Mouse (Mus musculus) heart, postnatal 10 days (tissue): ENCODE data around the gene Zfp704. TPM values are rescaled to one million over a fixed set of nuclear protein-coding genes. Genes with fewer than 3 reads are reported as not detected.

Experiments used
- DNase-seq, 2 experiments: peaks; one replicate each; pipeline ENCODE4 v3.0.0; 2021
- intact Hi-C: fragments of 180-260 bp; cut with DNase I; formaldehyde crosslinking; loops from one replicate; pipeline ENCODE4 v1.15.1; 2025
- total RNA-seq, 2 experiments: library from RNA; stranded (reverse); gene quantifications; 2 replicates each; pipeline ENCODE4 v1.2.3; 2021

Zfp704 gene
- total RNA-seq, 2 experiments from 2014 or later = 27.2 to 30.8 TPM

GRCm38 (mm10) chr3:9440466-9440865 lies 169.4 kb downstream of the Zfp704 start:
- intact Hi-C loops = no loop called here
- no peak for DNase-seq

- intact Hi-C loops = no loop called here
- no peak for DNase-seq
These were observed 170.1 kb downstream of the Zfp704 start for GRCm38 (mm10) chr3:9439619-9440286.

DNA sequence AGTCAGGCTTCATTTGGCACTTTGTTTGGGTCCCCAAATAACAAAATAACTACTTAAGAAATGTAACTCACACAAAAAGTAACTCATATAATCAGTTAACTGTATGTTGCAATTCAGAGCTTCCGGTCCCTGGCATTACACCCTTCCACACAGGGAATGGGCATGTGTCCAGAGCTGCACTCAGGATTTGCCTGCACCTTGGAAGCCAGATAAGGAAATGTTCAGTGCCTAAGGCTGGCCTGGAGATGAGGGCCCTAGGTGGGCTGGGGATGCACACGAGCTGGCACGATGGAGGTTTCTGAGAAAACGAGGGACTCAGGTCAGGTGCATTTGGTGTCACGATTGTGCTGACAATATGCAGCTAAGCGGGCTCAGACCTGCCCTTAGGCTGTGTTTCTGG lies 173.6 kb downstream of the Zfp704 start:
- DNase-seq = peak; percentile 38 to 48
- intact Hi-C loops = no loop called here

DNA sequence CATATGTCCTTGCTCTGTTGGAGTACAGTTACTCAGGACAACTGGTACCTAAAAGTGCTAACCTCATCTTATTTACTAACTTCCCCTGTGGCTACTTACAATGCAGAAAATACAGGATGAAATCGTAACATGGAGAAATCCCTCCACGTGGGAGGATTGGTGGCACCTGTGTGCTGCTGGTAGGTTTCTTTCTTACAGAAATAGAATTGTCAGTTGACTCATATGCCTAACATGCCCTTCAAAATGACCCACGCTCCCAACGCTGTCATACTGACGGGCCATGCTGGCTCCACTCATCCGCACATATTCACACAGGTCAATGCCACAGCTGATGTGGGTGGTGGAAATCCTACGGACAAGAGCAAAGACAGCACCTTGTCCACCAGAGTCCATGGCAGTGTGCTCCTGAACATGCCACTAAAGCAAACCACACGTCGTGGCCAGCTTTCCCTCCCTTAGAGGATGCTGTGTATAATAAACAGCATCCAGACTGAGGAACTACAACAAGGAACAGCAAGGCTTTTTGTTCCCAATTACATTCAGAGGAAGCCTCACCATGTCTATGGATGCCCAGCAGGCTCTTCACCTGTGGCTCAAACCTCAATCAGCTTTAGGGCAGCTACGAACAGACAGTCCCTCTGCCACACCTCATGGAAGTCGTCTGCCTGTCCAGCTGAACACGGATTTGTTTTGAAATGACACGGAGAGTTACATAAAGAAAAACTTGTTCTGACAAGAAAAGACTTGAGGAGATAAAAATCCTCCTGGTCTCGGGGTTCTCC lies 175.3 kb downstream of the Zfp704 start:
- intact Hi-C loops = no loop called here
- DNase-seq = no peak

DNA sequence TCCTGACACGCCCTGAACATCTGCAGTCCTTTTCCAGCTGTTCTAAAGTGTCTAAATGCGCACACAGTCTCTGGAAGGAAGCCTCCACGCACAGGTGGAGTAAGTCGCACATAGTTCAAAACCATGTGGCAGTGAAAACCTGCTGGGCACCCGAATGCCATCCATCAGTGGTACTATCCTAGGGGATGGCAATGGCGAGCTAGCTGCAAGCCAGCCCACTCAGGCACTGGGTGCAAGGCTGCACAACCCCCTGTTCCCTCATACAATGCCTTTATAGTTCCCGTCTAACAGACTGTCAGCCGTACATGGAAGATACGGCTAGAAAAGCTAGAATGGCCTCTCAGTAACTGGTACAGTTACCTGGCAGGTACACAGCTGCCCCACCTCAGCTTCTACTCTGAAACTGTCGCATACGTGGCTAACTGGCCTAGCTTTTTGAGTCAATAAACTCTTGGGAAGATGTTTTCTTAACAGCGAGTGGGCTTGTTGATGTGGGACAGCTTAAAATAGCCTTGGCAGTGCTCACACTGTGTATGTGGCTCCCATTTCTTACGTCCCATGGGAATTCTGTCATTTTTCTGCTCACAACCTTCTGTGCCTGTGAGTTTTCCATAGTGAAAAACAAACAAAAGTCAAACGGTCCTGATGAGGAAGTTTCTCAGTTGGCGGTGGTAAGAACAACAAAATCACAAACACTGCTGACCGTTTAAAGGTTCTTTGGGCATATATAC lies 176.9 kb downstream of the Zfp704 start:
- DNase-seq = peak; percentile 41 to 43
- intact Hi-C loops = loop anchor here (2.0 kb wide), 1 partner anchor 26 kb away; no protein-coding TSS in a partner anchor

- DNase-seq = no peak
- intact Hi-C loops = loop anchor here (2.0 kb wide), 1 partner anchor 25 kb away; no protein-coding TSS in a partner anchor
These were observed 177.7 kb downstream of the Zfp704 start for GRCm38 (mm10) chr3:9432226-9432625.

GRCm38 (mm10) chr3:9429946-9430345 lies 179.9 kb downstream of the Zfp704 start:
- DNase-seq = no peak
- intact Hi-C loops = no loop called here

DNA sequence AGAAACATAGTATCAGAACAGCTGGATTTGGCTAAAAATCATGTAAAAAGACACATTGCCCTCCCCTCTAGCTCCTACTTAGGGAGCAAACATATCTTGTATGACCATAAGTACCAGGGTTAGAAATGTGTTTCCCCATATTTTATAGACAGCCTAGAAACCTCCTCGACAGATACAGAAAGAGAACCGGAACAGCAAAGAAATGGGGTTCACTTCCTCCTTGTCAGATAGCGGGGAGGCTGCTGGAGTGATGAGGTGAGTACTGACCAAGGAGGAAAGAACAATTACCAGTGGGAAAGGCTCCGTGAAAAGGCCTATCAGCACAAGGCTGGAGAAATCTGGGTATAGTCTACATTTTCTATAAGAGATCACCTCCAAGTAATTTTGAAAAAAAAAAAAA lies 182.1 kb downstream of the Zfp704 start:
- DNase-seq = no peak
- intact Hi-C loops = no loop called here

- intact Hi-C loops = no loop called here
- DNase-seq = no peak
These were observed 184.2 kb downstream of the Zfp704 start for GRCm38 (mm10) chr3:9425661-9426060.

DNA sequence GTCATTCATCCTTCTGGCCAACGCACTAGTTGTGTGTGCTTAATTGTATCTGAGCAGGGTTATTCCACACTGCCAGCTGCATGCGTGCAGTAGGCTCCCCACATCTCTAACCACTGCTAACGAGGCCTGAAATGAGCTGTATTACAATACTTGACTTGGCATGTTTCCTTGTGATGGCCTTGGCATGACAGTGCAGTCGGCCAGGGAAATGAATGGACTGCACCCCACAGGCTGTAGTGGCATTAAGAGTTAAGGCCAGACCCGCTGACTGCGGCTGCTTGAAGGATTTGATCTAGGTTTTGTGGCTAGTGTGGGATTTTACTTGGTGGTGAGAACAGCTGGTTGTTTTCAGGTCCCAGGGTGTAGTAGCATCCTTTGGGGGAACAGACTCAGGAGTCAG lies 185.2 kb downstream of the Zfp704 start:
- no peak for DNase-seq
- intact Hi-C loops = no loop called here

GRCm38 (mm10) chr3:9423669-9424068 lies 186.2 kb downstream of the Zfp704 start:
- no peak for DNase-seq
- intact Hi-C loops = no loop called here

DNA sequence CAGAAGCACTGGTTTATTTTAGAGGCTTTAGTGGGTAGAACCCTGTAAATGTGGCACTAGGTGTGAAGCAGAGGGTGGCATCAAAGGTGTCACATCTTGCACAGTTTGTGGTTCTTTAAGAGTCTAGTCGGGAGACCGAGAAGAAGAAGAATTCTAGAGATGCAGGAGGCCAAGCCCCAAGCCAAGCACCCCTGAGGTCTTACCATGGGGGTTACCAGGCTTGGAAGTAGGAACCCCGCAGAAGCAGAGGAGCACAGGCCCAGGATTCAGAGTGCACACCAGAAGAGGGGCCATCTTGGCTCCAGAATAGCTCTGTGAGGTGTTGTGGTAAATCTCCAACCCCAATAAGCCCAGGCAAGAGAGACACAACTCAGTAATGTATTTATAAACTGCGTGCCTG lies 201.0 kb downstream of the Zfp704 start:
- intact Hi-C loops = loop anchor here (10.0 kb wide), 1 partner anchor 906 kb away; no protein-coding TSS in a partner anchor
- no peak for DNase-seq

DNA sequence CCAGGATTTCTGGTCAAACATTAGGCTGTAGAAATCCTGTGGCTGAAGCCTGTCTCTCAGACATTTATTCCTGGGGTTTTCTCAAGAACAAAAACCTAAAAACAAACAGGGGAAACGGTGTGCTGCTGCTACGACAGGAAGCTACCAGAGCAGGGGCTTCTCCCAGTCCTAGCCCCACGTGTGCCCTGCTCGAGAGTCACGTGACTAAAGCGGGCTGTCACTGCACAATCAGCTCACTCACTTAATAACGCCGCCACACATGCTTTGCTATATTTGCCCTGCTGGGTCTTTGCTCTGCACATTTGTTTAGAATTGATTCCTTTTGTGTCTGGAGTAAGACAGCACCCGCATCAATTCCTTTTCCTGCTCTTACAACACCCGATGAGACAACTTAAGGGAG lies 202.1 kb downstream of the Zfp704 start:
- intact Hi-C loops = loop anchor here (2.0 to 10.0 kb wide), 2 partner anchors 25 to 907 kb away; no protein-coding TSS in a partner anchor
- no peak for DNase-seq

DNA sequence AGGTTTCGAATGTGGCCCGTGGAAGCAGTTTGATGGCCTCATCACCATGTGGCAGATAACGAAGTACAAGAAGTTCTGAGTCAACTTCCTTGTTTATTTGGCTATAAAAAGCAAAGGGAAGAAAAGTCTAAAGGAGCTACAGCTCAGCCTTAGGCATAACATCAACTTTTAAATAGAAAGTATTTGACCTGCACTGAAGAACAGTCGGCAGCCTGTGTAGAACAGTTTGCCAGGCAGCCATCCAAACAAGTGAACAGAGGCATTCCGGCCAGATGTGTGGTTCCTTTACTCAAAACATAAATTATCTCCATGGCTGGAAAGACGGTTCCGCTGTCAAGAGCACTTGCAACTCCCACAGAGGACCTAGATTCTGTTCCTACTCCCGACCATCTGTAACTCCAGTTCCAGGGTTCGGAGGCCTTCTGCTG lies 202.8 kb downstream of the Zfp704 start:
- intact Hi-C loops = loop anchor here (2.0 to 10.0 kb wide), 2 partner anchors 26 to 908 kb away; no protein-coding TSS in a partner anchor
- DNase-seq = peak; percentile 49 to 58

DNA sequence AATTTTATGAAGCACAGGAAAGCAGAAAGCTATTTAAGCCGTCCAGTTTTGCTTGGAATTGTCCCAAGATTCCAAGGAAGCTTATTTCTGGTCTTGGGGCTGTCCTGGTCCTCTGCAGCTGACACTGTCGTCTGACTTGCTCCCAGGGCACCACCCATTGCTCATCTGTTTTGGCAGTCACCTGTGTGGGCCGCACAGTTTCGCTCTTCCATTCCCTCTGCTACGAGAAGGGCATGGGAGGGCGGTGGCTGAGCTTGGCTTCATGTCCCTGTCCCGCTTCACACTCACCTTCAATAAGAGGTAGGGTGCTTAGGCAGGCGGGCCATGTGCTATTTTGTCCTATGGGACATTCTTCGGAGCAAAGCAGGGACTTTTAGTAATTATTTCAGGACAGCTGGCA lies 204.5 kb downstream of the Zfp704 start:
- intact Hi-C loops = loop anchor here (10.0 kb wide), 1 partner anchor 909 kb away; no protein-coding TSS in a partner anchor
- peak; percentile 54 to 70 for DNase-seq

DNA sequence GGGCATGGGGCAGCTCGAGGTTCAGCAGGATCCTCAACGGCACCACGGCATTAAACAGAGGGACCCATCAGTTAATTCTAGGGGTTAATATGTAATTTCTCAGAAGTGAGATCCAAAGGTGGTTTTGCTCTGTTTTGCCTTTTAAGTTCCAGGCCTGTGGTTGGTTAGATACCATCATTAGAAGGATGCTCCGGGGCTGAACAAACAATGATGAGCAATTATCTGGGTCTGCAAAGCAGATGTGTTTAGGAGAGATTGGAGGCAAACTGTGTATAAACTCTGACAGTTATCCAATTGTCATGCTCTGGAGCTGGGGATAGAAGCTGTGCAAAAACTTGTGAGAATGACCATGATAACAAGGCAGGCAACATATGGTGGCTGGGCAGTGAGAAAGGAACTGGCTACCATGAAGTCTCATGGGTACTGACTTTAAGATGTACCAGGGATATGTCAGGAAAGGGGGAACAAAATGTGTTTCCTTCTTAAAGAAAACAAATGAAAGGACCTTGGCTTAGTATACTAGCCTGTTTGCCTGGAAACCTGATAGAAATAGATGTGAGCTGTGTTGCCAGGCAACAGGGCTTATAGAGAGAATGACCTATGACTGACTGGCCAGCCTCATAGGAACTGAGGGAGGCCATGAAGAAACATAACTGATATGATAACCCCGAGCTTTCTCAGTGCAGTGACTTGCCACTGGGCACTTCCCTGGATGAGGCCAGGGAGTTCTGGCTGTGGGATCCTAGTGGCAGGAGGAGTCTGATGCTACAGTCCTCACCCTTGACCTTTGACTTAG lies 206.4 kb downstream of the Zfp704 start:
- DNase-seq = no peak
- intact Hi-C loops = loop anchor here (5.0 to 10.0 kb wide), 6 partner anchors 151 to 911 kb away; partner anchors contain the start of gene Zfp704

- DNase-seq = peak in 1 of 2 experiments; percentile 32
These were observed 207.0 kb downstream of the Zfp704 start for GRCm38 (mm10) chr3:9402836-9403235.

DNA sequence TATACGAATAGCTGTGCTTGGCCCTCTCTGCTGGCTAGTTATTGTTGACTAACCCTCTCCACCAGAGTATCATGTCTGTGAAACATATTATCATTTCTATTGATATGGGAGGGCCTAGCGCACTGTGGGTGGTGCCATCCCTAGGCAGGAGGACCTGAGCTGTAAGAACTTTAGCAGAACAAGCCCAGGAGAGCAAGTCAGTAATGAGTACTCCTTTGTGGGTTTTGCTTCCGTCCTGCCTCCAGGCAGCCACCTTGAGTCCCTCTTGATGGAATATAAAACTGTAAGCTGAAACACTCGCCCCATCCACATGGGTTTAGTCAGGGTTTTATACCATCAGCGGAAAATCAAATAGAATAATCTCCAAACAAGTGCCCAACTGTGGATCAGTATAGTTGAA lies 207.5 kb downstream of the Zfp704 start:
- intact Hi-C loops = loop anchor here (5.0 to 10.0 kb wide), 6 partner anchors 150 to 912 kb away; partner anchors contain the start of gene Zfp704
- DNase-seq = no peak

More at GRCm38 (mm10) chr3:9402836-9403235, 207.0 kb downstream of the Zfp704 start:
- intact Hi-C loops = loop anchor here (5.0 to 10.0 kb wide), 6 partner anchors 151 to 912 kb away; partner anchors contain the start of gene Zfp704

DNA sequence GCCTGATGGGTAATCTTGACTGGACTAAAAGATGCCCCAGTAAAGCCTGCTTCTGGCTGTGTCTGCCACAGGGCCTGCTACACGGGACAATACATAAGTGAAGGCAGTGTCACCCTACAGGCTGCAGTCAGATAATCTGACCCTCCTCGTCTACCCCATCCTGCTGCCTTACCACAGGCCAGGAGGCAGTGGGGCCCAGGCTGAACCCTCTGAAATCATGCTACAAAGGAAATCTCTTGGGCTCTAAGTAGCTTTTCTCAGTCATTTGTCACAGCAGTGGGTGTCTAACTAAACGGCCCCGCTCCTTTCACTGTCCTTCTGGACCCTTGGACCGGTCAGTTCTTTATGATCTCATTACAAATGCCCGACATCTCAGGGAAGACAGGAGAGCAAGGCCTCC lies 208.2 kb downstream of the Zfp704 start:
- intact Hi-C loops = loop anchor here (5.0 to 10.0 kb wide), 6 partner anchors 149 to 913 kb away; partner anchors contain the start of gene Zfp704
- no peak for DNase-seq

- DNase-seq = no peak
- intact Hi-C loops = loop anchor here (1.0 to 10.0 kb wide), 7 partner anchors 149 to 914 kb away; partner anchors contain the start of gene Zfp704
These were observed 209.0 kb downstream of the Zfp704 start for GRCm38 (mm10) chr3:9400886-9401221.
